Mouse (Mus musculus): ENCODE measurements at regions not wholly inside any gene's neighbourhood (a gene's known extent, or its start where the extent isn't known, plus 50 kb on each side); places are given as distances from the start of the nearest gene placed in this dataset.

- no peak for DNase-seq (ENCODE audit: low spot score in 2 of 2)
These were observed 203.0 kb downstream of the Sptssa start for GRCm38 (mm10) chr12:54453343-54453742.

DNA sequence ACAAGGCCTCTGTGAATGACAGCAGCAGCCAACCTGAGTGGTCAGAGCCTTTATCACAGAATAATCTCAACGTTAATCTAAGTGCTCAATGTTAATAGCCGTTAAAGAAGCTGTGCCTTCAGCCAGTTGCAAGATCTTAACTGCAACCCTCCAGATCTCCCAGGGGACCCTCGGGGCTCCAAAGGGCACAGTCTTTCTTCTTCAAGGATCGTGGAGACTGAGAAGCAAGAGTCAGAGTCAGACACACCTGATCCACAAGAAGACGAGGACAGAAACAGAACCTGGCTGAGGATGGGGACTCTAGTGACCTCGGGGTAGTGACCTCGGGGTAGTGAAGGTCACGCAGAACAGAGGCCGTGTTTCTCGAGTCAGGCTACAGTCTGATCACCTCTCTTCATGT lies 206.0 kb downstream of the Sptssa start:
- DNase-seq (ENCODE audit: low spot score in 2 of 2) = no peak

GRCm38 (mm10) chr12:54448221-54448620 lies 208.2 kb downstream of the Sptssa start:
- DNase-seq (ENCODE audit: low spot score in 2 of 2) = no peak

GRCm38 (mm10) chr12:54447354-54447753 lies 209.0 kb downstream of the Sptssa start:
- no peak for DNase-seq (ENCODE audit: low spot score in 2 of 2)

- DNase-seq (ENCODE audit: low spot score in 2 of 2) = no peak
These were observed 210.0 kb downstream of the Sptssa start for GRCm38 (mm10) chr12:54446356-54446755.

- DNase-seq (ENCODE audit: low spot score in 2 of 2) = no peak
These were observed 212.0 kb downstream of the Sptssa start for GRCm38 (mm10) chr12:54444416-54444815.

DNA sequence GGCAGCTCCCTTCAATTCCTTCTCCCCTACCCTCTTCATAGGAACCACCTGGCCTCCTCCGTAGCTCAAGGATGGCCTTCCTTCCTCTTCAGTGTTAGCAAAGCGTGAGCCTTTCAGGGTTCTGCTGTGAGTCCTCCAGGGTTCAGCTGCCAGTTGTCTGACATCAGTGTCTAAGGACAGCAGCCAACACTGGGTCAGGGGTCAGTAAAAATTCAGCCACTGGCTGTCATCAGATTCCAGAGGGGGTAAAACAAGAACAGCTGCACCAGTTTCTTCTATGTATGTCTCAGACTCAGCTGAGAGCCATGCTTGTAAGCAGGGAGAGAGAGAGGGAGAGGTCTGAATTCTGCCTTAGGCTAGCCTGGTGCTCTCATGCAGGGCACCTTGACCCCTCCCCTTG lies 213.1 kb downstream of the Sptssa start:
- no peak for DNase-seq (ENCODE audit: low spot score in 2 of 2)

DNA sequence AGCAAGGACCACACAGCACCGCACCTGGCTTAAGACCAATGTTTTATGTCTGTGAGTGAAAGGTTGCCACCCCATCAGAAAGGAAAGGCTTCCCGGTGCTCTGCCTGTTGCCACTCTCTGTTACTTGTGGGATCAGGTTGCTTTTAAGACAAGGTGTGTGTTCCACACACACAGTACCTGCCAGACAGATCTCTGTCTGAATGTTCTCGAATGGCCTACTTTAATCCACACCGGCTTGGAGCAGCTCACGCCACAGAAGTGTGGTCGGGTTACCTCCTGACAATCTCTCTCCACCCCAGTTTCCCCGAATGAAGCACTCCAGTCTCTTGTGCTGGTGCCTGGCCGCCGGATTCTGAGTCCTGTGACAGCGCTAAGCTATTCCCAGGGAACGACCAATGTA lies 214.0 kb downstream of the Sptssa start:
- no peak for DNase-seq (ENCODE audit: low spot score in 2 of 2)

GRCm38 (mm10) chr12:54440851-54441593 lies 215.4 kb downstream of the Sptssa start:
- no peak for DNase-seq (ENCODE audit: low spot score in 2 of 2)

DNA sequence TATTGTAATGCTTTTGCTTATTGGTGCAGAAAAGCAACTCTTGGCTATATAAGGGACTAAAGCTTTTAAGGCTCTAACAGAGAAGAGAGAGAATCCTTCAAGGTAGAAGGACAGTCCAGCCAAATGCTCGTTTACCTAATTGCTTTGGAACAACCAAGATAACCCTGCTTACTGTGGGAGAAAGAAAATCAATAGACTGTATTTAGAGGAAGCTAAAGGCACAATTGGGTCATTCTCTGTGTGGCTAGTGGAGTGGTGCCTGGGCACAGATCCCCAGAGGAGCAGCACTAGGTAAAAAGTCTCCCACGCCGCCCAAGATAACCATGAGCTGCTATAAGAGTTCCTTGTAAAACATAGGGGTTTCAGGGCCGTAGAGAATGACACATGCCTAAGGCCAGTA lies 217.6 kb downstream of the Sptssa start:
- no peak for DNase-seq (ENCODE audit: low spot score in 2 of 2)

DNA sequence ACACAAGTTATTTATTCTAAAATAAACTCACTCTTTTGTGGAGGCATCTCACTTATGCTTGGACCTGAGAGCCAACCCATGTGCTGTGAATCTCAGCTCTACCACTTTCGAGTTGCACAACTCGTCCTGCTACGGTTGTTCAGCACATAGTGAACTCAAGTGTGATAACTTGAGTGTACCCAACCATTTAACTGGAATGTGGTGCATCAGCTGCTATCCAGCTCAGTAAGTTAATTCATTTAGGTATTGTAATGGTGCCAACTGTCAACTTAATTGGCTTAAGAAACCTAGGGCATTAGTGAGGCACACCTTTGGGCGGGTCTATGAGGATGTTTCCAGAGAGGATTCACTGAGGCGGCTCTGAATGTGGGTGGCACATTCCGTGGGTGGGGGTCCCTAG lies 221.6 kb upstream of the Egln3 start:
- no peak for DNase-seq (ENCODE audit: low spot score in 2 of 2)

DNA sequence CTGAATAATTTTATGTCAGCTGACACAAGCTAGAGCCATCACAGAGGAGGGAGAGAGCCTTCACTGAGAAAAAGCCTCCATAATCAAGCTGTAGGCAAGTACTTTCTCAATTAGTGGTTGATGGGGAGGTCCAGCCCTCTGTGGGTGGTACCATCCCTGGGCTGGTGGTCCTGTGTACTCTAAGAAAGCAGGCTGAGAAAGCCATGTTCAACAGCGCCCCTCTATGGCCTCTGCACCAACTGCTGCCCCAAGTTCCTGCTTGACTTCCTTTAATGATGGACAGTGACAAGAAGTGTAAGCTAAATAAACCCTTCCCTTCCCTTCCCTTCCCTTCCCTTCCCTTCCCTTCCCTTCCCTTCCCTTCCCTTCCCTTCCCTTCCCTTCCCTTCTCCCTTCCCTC lies 211.2 kb upstream of the Egln3 start:
- DNase-seq (ENCODE audit: low spot score in 2 of 2) = no peak

- DNase-seq (ENCODE audit: low spot score in 2 of 2) = no peak
These were observed 210.5 kb upstream of the Egln3 start for GRCm38 (mm10) chr12:54414201-54414600.

- no peak for DNase-seq (ENCODE audit: low spot score in 2 of 2)
These were observed 206.5 kb upstream of the Egln3 start for GRCm38 (mm10) chr12:54410038-54410605.

- no peak for DNase-seq (ENCODE audit: low spot score in 2 of 2)
These were observed 205.2 kb upstream of the Egln3 start for GRCm38 (mm10) chr12:54408906-54409305.

GRCm38 (mm10) chr12:54407301-54407896 lies 203.7 kb upstream of the Egln3 start:
- no peak for DNase-seq (ENCODE audit: low spot score in 2 of 2)

GRCm38 (mm10) chr12:54405066-54405465 lies 201.4 kb upstream of the Egln3 start:
- DNase-seq (ENCODE audit: low spot score in 2 of 2) = peak; percentile 43 to 76

GRCm38 (mm10) chr12:54402591-54402990 lies 198.9 kb upstream of the Egln3 start:
- DNase-seq (ENCODE audit: low spot score in 2 of 2) = no peak

- no peak for DNase-seq (ENCODE audit: low spot score in 2 of 2)
These were observed 198.0 kb upstream of the Egln3 start for GRCm38 (mm10) chr12:54401665-54402064.

GRCm38 (mm10) chr12:54400084-54400483 lies 196.4 kb upstream of the Egln3 start:
- DNase-seq (ENCODE audit: low spot score in 2 of 2) = no peak

DNA sequence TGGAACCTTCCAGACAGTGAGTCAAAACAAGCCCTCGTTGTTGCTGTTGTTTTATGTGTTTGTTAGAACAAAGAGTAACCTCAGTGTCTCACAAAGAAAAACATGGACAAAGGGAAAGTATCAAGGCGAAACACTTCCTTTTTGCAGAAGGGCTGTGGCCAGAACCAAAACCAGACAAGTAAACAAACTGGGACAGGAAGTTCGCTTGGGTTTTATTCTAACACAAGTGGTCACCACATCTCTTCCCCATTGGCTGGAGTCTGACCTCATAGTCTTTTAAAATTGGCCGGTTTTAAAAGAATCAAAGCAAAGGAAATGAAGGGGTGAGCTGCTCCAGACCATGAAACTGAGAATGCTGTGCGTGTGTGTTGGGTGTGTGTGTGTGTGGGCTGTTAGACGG lies 194.4 kb upstream of the Egln3 start:
- no peak for DNase-seq (ENCODE audit: low spot score in 2 of 2)

- DNase-seq (ENCODE audit: low spot score in 2 of 2) = no peak
These were observed 193.3 kb upstream of the Egln3 start for GRCm38 (mm10) chr12:54396952-54397351.

GRCm38 (mm10) chr12:54396341-54396740 lies 192.7 kb upstream of the Egln3 start:
- no peak for DNase-seq (ENCODE audit: low spot score in 2 of 2)

Measured in left cerebral cortex, adult 9 months (tissue).